Mouse (Mus musculus) liver, embryonic 16.5 days (tissue): ENCODE data around the gene Hdac8. TPM values are rescaled to one million over a fixed set of nuclear protein-coding genes. Genes with fewer than 3 reads are reported as not detected.

ENCODE experiments used
- ATAC-seq: fragments of 200-750 bp; cut with Nextera tagmentation; 2 replicates; pipeline ENCODE4 v1.8.0; 2017; ENCODE audit warnings: low read depth, mild to moderate bottlenecking, moderate number of reproducible peaks, moderate library complexity
- H3K27ac ChIP-seq: fragments of 300-500 bp; sonication (generic); 2 replicates; pipeline ENCODE4 v1.5.1; 2014; ENCODE audit warnings: mild to moderate bottlenecking, low read length
- H3K27me3 ChIP-seq: fragments of 300-500 bp; sonication (generic); 2 replicates; pipeline ENCODE4 v1.6.1; 2014; ENCODE audit warnings: low read depth, low read length, mixed read lengths; ENCODE audit not compliant: control insufficient read depth, insufficient read depth
- H3K36me3 ChIP-seq: fragments of 300-500 bp; sonication (generic); 2 replicates; pipeline ENCODE4 v1.6.1; 2014; ENCODE audit warnings: mild to moderate bottlenecking; ENCODE audit not compliant: control insufficient read depth, insufficient read depth
- H3K4me1 ChIP-seq: fragments of 300-500 bp; sonication (generic); 2 replicates; pipeline ENCODE4 v1.6.1; 2014; ENCODE audit warnings: low read depth, low read length, mixed read lengths; ENCODE audit not compliant: control insufficient read depth
- H3K4me2 ChIP-seq: fragments of 300-500 bp; sonication (generic); 2 replicates; pipeline ENCODE4 v1.6.1; 2014; ENCODE audit warnings: low read depth, low read length, mixed read lengths
- H3K4me3 ChIP-seq: fragments of 300-500 bp; sonication (generic); 2 replicates; pipeline ENCODE4 v1.5.1; 2014; ENCODE audit warnings: low read depth, mild to moderate bottlenecking, low read length
- H3K9ac ChIP-seq: fragments of 300-500 bp; sonication (generic); 2 replicates; pipeline ENCODE4 v1.6.1; 2014; ENCODE audit warnings: low read depth, low read length
- H3K9me3 ChIP-seq: fragments of 300-500 bp; sonication (generic); replicated peaks from 2 replicates; pipeline ENCODE4 v1.6.1; 2016; ENCODE audit warnings: low read length; ENCODE audit not compliant: control insufficient read depth
- whole genome bisulfite sequencing: fragments of 180-500 bp; shearing (Covaris S2); extraction: QIAGEN DNeasy Blood & Tissue Kit; methylation state at CpG from one replicate; pipeline ENCODE4 v1.1.7; 2014; ENCODE audit not compliant: insufficient replicate concordance; 5-methylcytosine and 5-hydroxymethylcytosine counted together
- microRNA-seq: library from miRNA; unstranded; fragments of <30 nt; microRNA quantifications from one replicate; pipeline ENCODE4, GENCODE M21; 2016
- polyA plus RNA-seq: library from polyadenylated mRNA; unstranded; fragments of >200 nt; fragmentation: Nextera tagmentation; extraction: Ambion mirVana; gene quantifications from 2 replicates; pipeline ENCODE4 v1.2.1, GENCODE M21; 2015

Gene Hdac8
- polyA plus RNA-seq, 1 experiment from 2014 or later, result 2.1 TPM

DNA sequence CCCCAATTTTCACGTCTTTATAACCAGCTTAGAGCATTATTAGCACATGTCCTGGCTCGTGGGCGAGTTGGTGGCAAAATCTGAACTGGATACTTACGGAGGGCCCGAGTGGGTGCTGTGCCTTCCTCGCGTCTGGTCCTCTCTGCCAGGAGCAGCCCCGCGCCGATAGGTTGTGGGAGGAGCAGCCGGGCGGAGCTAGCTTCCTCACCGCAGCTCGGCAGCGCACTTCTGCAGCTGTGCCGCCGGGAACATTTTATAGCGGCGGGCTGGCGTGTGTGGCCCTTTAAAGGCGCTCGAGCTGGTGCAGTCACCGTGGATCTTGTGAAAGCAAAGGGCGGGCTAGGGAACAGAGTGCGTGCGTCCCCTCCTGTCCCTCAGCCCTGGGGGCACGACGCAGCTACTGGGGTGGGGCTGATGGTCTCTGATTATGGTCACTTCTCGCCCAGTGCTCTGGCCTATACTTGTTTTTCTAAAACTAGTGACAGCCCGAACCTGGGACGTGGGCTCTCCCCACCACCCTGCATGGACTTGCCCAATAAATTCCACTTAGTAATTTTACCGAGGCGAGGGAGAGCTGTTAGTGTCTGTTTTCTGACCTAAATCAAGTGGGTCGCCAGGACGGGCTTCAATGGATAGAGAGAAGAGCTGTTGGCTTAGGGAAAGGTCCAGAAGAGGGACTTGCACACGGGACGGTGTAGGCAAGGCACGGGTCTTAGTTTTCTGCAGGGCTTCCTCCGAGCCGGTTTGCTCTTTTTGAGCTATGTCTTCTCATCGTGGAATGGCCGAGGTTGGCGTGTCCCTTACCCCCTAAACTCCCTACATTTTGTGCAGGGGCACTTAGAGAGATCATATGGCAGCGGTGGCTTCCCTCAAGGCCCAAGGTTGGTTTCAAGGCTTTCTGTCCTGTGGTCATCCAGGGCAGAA, 253.0 kb downstream of the Hdac8 start, which contains the start of gene Cited1:
TSS of gene Cited1 (minus strand) at position 245 of the 924 bp plus-strand sequence.
- ATAC-seq, result peak; percentile 83
- Histone ChIP-seq H3K4me2 (peak within 1 kb of the TSS; percentile 53), H3K27ac (no peak within 1 kb of the TSS), H3K4me1 (no peaks in the 10 kb centered on the region), H3K9me3 (no peaks in the 10 kb centered on the region), H3K9ac (peak within 1 kb of the TSS; percentile 9; the same call in 1 of the 2 replicates), H3K27me3 (peaks cover 56% of the 10 kb centered on the region), H3K36me3 (no peaks in the 10 kb centered on the region), H3K4me3 (peak within 1 kb of the TSS; percentile 55)
- 16% methylated on average over 44 of the region's 44 CpGs for WGBS

DNA sequence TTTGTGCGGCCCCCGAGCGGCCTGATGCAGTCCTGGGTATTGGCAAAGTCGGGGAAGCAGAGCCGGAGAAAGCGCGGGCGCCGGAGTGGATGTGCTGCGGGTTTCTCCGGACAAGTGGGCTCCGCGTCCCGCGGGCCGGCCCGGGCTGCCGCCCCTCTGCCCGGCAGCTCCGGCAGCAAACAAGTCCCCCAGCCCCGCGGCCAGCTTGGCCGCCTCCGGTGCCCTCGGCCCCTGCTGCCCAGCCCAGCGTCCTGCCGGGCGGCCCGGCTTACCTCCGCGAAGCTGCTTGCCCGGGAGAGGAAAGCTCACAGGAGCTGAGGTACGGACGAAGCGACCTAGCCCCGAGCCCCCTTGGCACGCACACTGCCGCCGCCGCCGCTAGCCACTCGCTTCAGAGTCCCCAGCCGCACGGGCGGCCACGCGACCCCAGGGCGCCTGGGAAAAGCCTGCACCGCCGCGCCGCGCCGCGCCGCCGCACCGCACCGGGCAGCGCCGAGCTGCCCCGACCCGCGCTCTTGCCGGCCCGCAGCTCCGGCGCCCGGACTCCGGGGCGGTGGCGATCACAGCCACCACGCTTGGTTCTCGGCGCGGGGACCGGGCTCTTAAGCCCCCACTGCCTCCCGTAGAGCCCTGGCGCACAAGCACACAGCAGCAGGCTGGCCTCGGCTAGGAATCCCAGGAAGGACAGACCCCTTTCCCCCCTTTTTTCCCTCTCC, 253.8 kb downstream of the Hdac8 start:
- H3K36me3 ChIP-seq, result no peaks in the 10 kb centered on the region
- H3K27me3 ChIP-seq, result peaks cover 57% of the 10 kb centered on the region
- no peaks in the 10 kb centered on the region for H3K4me1 ChIP-seq
- H3K4me2 ChIP-seq, result peak overlapping the region; percentile 53
- no peak overlapping the region for H3K27ac ChIP-seq
- no peak overlapping the region; the same call in 1 of the 2 replicates for H3K9ac ChIP-seq
- peak overlapping the region; percentile 55 for H3K4me3 ChIP-seq
- peak; percentile 33 for ATAC-seq
- WGBS, result 16% methylated on average over 63 of the region's 80 CpGs
- H3K9me3 ChIP-seq, result no peaks in the 10 kb centered on the region

DNA sequence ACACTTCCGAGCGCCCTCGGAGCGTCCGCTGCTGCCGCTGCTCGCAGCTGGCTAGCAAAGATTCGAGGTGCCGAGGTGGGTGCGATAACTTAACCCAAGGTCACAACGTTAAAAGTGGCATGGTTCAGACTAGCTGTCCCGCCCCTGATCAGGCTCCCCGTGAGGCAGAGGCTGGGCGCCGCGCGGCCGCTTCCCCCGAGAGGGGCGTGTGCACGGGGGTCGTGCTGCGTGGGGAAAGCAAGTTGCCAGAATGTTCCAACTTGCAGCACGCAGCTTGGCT, 254.3 kb downstream of the Hdac8 start:
- H3K4me1 ChIP-seq, result no peaks in the 10 kb centered on the region
- no peak overlapping the region for H3K27ac ChIP-seq
- H3K4me3 ChIP-seq, result peak overlapping the region; percentile 55
- no peaks in the 10 kb centered on the region for H3K36me3 ChIP-seq
- H3K9me3 ChIP-seq, result no peaks in the 10 kb centered on the region
- ATAC-seq, result no peak
- peaks cover 61% of the 10 kb centered on the region for H3K27me3 ChIP-seq
- peak overlapping the region; percentile 53 for H3K4me2 ChIP-seq
- WGBS, result 16% methylated on average over 24 of the region's 24 CpGs
- H3K9ac ChIP-seq, result no peak overlapping the region

DNA sequence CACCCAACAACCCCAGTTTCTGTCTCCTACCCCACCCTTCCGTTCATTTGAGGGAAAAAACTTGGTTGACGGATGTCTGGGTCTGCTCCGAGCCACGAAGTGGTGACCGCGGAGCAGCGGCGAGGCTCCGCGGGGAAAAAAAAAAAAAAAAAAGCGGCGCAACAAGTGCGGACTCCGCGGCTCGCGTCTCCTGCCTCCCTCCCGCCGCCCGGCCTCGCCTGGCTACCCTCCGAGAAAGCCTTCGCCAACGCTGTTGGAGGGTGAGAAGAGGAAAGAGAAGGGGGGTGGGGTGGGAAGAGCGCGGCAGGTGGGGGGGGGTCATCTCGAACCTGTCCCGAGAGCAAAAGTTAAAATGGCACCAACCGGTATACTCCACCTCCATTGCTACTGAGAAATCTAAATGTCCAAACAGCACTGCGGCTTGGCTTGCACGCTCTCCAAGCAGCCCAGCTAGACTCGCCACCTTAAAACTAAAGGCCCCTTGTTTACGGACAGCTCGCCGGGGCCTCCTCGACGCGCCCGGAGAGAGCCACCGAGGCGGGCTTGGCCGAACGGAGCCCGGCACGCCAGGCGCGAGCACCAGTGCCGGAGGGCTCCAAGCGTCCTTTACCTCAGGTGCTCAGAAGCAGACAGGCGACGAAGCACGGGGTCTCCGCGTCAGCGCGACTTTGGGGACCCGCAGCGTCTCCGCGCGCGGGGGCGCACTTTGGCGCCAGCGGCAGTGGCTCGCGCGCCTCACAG, 254.8 kb downstream of the Hdac8 start:
- Histone ChIP-seq H3K27me3 (peaks cover 61% of the 10 kb centered on the region), H3K36me3 (no peaks in the 10 kb centered on the region), H3K4me3 (peak overlapping the region; percentile 55), H3K9me3 (no peaks in the 10 kb centered on the region), H3K9ac (no peak overlapping the region), H3K4me1 (no peaks in the 10 kb centered on the region), H3K27ac (no peak overlapping the region), H3K4me2 (peak overlapping the region; percentile 53)
- ATAC-seq, result no peak
- 14% methylated on average over 63 of the region's 68 CpGs for WGBS

DNA sequence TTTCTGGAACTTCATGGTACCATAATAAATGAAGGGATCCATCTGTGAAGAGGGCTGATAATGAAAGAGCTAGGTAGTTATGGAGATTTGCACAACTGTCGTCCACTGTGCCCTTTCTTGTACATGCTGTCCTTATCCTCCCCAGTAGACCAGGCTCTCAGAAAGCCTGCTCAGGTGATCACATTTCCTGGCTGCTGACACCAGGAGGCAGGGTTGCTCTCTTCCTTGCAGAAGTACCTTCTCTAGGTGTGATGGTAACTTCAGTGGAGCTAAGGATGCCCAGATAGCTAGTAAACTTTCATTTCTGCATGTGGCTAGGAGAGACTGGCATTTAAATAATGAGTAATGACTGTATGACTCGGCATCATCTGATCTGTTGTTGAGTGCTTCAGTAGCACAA, 260.8 kb downstream of the Hdac8 start:
- no peaks in the 10 kb centered on the region for H3K36me3 ChIP-seq
- no peak for ATAC-seq
- no peak overlapping the region for H3K4me3 ChIP-seq
- WGBS, result 43% methylated on average over 2 of the region's 2 CpGs
- no peak overlapping the region for H3K9ac ChIP-seq
- no peak overlapping the region for H3K4me2 ChIP-seq
- no peaks in the 10 kb centered on the region for H3K9me3 ChIP-seq
- no peak overlapping the region for H3K27ac ChIP-seq
- peaks cover 16% of the 10 kb centered on the region for H3K27me3 ChIP-seq
- H3K4me1 ChIP-seq, result no peaks in the 10 kb centered on the region

Small RNA genes within 50 kb of the gene (microRNA-seq; reads per million reads assigned to microRNA genes)
- gene Gm26318, result not detected

Other genes starting within 250 kb of the Hdac8 start
- 0.71 and 1.1 TPM in 2 replicates for gene Phka1, start 138.9 kb upstream of the Hdac8 start, polyA plus RNA-seq
- gene Gm3880, start 181.6 kb upstream of the Hdac8 start, polyA plus RNA-seq, result not detected in 2 replicates
- gene Gm9112, start 202.3 kb upstream of the Hdac8 start, polyA plus RNA-seq, result not detected in 2 replicates
- gene Dmrtc1b, start 202.5 kb upstream of the Hdac8 start, polyA plus RNA-seq, result not detected in 2 replicates